Mouse (Mus musculus) liver (tissue): ENCODE data around the gene Asic4.

ENCODE experiments used
- DNase-seq: peaks from one replicate; pipeline ENCODE4 v3.0.0-alpha.2; 2020; ENCODE audit warnings: mixed read lengths

Gene Asic4

DNA sequence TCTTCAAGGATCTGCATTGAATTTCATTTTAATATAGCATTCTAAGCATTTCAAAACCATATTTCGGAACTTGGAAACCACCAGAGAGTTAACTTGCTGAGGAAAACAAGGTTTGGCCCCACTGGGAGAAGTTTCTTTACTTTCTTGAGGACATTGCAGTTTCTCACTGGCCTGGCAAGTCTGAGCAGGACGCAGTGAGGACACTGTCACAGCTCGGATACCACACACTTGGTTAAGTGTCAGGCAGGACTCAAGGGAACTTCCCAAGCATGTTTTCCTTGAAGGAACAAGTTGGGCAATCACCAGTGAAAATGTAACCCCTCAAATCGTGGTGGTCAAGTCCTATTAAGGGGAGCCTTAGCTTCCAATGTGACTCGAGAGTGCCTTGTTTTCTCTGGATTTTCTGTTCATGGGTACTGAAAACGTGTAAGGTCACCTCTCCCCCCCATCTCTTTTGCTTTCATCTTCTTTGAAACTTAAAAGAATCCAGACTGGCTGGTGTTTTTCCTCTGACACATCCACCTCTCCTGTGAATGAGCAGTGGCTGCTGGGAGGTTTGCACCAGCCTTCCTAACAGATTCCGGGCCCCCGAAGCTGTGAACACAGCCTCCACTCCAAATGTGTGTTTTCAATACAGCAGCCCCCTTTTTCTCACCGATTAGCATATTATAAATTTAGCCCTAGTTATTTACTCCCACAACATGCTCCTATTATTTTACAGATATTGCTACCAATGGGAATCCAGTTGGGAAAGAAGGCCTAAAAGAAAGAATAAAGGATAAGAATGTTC is 54.2 kb downstream of the Asic4 start:
- DNase-seq: no peak

DNA sequence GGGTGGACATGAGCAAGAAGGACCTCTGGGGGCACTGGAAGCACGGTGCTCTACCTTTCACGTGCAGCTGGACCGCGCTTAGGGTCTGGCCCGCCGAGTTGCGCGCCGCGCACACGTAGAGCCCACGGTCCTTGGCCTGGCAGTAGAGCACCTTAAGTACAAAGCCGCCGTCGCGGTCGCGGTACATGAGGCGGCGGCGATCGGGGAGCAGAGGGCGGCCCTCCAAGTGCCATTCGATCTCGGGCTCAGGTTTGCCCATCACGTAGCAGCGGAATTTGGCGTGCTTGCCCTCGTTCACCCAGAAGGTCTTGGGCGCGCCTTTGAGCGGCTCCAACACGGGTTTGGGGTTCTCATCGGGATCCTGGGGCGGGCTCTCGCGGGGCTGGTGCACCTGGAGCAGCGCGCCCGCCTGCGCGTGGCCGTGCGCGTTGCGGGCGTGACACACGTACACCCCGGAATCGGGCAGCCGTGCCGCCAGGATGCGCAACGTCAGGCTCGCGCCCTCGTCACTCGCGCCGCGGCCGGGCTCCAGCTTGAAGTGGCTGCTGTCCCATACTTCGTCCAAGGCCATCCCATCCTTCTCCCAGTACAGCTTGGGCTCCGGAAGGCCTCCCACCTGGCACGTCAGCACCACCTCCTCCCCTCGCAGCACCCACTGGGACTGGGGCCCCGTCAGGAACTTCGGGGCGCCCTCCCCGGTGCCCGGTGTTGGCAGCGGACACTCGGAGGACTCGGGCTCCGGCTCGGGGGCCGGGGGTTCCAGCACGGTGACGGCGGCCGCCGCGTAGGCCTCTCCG is 55.1 kb downstream of the Asic4 start:
- no peak for DNase-seq

DNA sequence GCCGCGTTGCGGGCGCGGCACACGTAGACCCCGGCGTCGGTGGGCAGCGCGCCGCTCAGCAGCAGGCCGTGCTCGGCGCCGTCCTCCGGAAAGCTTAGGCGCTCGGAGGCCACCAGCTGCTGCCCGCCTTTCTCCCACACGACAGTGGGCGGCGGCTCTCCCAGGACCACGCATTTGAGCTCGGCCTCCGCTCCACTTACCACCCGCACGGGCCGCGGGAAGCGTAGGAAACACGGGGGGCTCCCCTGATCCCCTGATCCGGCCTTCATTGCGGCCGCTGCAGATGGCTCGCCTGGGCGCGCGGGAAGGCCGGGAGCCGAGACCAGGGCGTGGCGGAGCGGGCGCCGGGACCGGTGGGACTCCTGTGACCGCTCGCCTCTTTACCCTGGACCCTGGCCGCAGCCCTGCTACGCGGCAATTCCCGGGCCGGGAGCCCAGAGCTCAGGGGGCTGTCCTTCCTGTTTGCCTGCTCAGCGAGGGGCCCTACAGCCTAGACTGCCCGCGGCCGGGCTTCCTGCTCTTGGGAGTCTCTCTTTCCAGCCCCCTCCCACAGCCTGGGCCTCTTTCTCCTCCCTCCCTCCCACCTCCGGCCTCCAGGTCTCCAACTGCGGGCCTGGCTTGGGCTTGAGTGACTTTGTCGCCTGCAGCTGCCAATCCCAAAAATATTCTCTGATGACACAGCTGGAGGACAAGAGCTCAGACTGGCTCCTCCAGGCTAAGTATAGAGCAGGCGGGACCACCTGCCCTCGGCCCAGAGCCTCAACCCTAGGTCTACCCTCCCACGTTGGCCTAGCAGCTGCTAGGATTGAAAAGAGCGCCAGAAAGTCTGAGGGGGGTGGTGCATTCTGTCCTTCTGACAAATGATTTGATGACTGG is 56.0 kb downstream of the Asic4 start, which contains the start of gene Obsl1:
Gene Obsl1 (minus strand): TSS at position 497 of the 876 bp plus-strand sequence.
- peak; percentile 77 for DNase-seq

DNA sequence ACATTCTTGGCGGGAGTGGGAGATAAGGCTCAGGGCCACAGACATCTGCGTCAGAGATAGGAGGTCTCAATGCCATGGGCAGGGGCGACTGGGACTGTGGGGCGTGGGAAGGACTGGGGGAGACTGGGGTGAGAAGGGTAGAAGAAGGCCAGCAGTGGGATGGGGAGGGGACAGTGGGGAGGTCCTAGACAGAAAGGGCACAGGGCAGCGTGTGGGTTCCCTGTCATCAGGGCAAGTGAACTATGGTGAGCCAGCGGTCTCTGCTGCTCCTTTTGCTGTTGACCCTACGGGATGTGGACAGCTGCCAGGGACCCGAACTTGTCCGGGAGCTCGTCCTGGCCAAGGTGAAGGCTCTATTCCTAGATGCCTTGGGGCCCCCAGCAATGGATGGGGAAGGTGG is 56.8 kb downstream of the Asic4 start, which contains the start of gene Inha:
Gene Inha (plus strand): TSS at position 72 of the 400 bp plus-strand sequence.
- DNase-seq: no peak

DNA sequence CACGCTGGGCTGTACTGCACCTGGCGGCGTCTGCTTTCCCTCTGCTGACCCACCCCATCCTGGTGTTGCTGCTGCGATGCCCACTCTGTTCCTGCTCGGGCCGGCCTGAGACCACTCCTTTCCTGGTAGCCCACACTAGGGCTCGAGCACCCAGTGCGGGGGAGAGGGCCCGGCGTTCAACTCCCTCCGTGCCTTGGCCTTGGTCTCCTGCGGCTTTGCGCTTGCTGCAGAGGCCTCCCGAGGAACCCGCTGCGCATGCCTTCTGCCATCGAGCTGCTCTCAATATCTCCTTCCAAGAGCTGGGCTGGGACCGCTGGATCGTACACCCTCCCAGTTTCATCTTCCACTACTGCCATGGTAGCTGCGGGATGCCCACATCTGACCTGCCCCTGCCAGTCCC is 59.4 kb downstream of the Asic4 start:
- no peak for DNase-seq

DNA sequence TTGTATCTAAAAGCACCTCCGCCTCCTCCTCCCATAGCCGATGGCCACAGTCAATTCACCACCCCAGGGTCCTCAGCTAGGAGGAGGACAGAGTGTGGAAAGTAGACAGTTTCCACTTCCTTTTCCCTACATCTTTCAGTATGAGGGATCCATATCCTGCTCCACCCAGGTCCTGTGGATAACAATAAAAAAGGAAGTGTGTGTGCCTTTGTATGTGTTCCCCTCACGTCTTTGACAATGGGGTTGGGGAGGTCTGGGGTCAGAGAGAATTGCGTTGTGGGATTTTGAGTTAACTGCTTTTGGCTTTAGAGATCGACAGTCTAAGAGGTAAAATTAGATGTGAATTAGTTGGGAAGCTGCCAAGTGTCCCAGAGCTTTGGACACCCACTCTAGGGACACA is 59.9 kb downstream of the Asic4 start:
- DNase-seq: no peak

DNA sequence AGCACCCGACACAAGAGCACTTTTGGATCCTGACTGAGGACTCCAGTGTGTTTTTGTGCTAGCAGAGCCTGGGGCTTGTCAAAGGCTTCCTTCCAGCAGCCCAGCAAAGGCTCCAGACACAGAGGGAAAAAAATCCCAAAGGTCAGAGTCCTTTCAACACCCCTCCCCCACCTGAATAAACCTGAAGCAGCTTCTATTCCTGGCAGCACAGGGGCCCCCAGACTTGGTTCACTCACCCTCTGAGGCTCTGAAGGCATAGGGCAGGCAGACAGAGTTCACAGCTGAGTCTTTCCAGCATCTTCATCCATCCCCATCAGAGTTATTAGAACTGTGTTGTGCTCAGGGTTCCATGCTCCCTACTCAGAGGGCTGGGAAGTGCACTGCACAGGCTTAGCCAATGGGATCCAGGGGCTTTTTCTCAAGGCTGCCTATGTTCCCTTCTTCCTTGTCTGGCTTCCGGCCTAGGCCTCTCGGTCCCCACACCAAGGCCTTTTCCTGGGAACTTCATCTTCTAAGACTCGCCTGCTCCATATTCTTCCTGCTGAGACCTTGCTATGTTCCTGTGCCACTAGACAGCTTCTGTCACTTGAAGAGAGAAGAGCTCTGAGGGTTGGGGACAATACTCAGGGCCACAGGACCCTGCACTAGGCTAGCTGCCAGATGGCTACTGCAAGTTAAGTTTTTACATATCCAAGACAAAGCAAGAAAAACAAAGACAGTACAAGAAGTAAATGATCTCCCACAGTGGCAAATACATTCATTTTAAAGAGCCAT is 61.4 kb downstream of the Asic4 start:
- no peak for DNase-seq

DNA sequence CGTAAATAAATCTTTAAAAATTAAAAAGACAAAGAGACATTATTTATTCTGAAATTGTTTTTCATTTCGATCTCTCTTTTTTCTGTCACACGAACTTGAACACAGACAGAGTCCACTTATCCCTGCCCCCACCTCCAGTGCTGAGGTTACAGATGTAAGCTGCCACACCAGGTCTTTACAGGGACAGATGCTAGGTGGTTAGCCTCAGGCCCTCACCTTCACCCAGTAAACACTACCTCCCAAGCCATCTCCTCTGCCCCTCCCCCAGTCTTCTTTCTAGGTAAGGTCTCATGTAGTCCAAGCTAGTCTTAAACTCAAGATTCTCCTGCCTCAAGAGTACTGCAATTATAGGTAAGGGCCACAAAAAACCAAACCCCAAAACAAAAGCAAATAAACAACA is 62.3 kb downstream of the Asic4 start:
- DNase-seq: no peak

DNA sequence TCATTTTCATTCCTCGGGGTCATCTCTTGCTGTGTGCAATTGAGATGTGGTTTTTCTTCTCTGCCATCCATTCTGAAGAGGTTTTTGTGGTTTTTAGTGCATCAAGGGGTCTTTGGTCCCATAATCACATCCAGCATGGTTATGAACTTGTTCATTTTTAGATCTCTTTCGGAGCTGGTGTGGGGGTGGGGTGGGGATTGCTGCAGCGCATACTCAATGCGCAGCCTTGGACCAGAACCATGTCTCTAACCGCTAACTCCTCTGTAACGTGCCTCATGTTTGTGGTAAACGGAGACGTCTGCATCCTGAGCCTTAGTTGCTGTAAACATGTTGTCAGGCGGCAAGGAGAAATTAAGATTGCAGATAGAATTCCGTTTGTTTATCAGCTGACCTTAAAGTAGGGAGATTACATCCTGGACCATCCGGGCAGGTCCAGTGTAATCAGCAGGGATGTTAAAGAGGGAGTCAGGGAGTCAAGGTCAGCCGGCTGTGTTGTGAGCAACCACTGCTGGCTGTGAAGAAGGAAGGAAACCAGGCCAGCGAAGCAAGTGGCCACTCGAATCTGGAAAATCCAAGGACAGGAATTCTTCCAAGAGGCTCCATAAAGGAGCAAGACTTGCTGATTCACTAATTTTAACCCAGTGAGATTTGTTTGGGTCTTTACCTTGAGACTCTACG is 66.6 kb downstream of the Asic4 start:
- DNase-seq: no peak

DNA sequence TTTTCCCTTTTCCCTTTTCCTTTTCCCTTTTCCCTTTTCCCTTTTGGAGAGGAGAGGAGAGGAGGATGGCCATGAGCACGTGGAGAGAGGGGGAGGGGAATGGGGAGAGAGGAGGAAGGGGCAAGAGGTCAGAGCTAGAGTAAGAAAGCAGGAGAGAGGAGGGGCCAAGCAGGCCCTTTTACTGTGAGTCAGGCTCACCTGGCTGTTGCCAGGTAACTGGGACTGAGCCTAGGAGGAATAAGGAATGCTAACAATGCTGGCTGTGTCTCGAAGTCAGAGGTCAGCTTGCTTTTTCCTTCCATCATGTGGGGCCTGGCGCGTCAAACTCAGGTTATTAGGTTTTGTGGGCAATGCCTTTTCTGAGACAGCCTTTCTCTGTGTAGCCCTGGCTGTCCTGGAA is 67.7 kb downstream of the Asic4 start:
- DNase-seq: no peak

DNA sequence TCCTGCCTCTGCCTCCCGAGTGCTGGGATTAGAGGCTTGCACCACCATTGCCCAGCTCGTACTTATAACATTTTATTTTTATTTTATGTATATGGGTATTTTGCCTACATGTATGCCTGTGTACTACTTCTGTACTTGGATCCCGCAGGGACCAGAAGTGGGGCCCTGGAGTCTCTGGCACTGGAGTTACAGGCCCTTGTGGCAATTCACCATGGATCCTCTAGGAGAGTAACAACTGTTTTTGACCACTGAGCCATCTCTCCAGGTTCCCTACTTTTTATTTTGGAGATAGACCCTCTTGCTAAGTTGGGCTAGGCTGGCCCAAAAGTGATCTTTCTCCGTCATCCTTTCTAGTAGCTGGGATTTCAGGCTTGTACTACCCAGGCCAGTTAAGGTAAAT is 68.2 kb downstream of the Asic4 start:
- no peak for DNase-seq

DNA sequence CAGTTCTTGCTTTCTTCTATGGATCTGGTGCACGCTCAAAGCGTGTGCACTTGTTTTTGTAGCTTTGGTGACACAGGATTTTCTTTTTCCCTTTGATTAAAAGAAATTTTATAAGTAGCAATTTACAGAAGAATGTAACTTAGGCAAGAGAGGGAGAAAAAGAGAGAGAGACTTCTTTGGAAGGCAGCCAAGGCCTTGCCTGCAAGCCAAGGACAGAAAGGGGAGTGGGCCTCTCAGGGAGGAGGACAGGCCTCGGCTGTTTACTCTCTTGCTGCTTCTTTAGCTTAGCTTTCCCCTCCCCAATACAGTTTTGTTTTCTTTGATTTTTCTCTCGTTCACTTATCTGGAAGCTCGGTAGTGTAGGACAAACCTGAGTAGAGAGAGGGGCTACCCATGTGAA is 69.3 kb downstream of the Asic4 start:
- no peak for DNase-seq

DNA sequence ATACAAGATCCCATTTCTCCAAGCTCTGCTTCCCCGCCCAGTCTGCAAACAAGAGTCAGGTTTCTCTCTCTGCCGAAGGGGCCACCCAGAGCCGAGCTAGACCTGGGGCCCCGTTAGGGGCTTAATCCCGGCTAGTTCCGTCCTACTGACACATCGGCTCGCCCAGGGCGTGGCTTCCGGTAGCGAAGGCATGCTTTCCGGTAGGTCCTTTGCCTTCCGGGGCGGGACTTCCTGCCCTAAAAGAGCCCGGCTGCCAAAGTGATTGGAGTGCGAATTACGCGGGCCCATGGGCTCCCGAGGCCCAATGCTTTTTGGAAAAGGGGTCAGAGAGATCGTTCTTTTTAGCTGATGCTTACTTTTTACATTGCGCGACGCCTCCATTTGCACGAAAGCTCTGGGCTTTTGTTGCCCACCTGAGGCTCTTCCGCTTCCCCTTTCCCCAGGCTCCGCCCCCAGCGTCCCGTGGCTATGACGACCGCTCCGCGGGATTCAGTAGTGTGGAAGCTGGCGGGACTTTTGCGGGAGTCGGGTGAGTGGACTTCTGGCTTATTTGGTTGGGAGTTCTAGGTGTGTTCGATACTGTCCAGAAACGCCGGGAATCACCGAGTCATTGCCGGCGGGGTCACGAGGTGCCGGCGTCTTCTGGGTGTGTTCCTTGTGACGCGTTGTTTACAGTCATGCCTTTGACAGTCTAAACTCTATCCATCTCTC is 71.2 kb downstream of the Asic4 start, which contains the start of gene Stk11ip:
Gene Stk11ip (plus strand): TSS at position 209 of the 711 bp plus-strand sequence.
- DNase-seq: peak; percentile 93
